Mouse (Mus musculus) cerebellum, postnatal 25 days (tissue): ENCODE results near the gene Pbx4.

Experiments used
- DNase-seq, 2 experiments: peaks; one replicate each; pipeline ENCODE4 v3.0.0; 2021; ENCODE audit warnings: mixed read lengths in 2 of 2

Pbx4 gene

DNA sequence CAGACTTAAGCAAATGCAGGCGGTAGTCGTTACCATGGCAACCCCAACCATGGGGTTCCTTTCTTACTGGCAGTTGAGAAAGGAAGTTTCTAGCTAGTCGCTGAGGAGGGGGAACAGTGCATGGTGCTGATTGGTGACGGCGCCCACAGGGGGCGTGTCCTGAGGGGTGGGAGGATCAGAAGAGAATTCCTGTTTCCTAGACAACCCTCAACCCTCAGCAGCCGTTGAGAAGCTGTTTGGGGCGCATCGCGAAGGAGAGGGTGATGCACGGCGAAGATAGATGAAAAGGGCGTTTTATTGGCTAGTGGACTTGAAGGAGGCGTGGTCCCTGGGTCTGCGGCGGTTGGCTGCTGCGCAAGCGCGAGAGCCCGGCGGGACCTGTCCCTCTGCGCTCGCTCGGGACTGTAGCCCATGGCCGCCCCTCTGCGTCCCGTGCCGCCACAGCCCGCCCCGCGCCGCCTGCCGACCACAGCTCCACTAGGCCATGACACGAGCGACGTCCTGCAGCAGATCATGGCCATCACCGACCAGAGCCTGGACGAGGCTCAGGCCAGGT, at the start of gene Pbx4:
TSS of gene Pbx4 (plus strand) at position 194 of the 556 bp plus-strand sequence.
- peak; percentile 81 to 86 for DNase-seq

DNA sequence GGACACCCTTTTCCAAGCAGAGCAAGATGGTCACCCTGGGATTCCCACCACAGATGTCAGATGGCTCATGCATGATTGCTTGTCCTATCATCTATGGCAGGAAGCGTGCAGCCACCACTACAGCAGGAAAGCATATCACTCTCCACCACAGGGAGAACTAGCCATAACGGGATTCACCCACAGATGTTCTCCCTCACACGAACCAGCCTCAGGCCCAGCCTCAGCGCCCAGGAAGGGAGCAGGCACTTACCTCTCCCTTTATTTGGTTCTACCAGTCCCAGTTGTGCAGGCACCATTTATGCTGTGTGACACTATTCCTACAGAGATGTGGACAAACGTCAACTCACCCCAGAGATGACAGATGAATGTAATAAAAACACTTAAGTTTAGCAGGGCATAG, 43.2 kb upstream of the Pbx4 start:
- DNase-seq, result no peak

DNA sequence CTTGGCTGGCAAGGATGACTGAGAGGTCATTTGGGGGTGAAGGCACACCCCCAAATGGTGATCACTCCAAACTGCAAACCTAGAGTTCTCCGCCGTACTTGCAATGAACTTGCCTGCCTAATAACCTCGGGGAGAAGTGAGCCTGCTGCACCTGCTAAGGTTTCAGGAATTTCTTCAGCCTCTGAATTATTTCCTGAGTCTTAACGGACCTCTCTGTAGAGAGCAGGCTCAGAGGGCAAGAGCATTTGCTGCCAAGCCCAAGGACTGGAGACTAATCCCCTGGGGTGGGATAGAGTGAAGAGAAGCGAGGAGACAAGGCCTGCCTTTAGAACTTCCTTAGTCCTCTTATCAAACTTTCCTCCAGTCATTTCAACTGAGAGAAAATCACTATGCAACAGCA, 42.6 kb upstream of the Pbx4 start:
- peak in 1 of 2 experiments; percentile 2 for DNase-seq

DNA sequence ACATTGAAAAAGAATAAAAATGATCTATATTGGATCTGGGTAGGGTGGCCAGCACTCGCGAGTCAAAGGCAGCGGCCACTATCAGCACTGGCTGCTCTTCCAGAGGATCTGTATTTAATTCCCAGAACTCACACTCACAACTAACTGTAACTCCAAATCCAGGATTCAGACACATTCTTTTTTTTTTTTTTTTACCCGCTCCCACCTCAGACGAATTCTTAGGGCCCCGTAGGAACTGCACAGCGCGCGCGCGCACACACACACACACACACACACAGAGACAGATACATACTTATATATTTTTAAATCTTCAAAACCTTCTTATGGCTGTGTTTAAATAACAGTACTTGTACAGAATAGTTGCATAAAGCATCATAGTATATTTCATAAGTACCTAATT, 41.9 kb upstream of the Pbx4 start:
- peak in 1 of 2 experiments; percentile 22 for DNase-seq

DNA sequence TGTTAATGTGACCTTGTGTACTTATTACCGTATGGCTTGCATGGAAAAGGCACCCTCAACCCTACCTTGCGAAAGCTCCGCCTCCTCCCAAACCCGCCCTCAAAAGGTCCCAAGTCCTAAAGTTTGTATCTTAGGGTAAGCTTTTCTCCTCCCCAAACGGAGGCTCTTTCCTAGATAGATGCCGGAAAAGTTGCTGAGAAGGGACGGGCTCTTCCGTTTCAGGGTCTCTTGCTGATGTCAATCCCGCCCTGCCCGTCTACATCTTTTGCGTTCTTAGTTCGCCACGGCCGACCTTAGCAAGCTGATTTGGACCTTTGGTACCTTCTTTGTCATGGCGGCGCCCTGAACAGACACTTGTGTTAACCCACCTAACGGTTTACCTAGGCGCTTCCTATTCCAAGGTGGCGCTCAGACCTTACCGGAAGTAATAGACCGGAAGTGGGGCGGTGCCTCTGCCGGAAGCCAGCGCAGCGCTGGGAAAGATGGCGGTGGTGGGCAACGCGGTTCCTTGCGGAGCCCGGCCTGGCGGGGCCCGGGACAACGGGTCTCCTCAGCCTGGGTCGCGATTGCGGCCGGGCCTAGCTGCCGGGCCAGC, 41.4 kb upstream of the Pbx4 start, which contains the start of the genes Atp13a1 and Zfp866:
TSS of gene Atp13a1 (plus strand) at position 391 of the 595 bp plus-strand sequence.
TSS of gene Zfp866 (minus strand) at position 406 of the 595 bp plus-strand sequence.
- DNase-seq, result peak; percentile 91 to 93

DNA sequence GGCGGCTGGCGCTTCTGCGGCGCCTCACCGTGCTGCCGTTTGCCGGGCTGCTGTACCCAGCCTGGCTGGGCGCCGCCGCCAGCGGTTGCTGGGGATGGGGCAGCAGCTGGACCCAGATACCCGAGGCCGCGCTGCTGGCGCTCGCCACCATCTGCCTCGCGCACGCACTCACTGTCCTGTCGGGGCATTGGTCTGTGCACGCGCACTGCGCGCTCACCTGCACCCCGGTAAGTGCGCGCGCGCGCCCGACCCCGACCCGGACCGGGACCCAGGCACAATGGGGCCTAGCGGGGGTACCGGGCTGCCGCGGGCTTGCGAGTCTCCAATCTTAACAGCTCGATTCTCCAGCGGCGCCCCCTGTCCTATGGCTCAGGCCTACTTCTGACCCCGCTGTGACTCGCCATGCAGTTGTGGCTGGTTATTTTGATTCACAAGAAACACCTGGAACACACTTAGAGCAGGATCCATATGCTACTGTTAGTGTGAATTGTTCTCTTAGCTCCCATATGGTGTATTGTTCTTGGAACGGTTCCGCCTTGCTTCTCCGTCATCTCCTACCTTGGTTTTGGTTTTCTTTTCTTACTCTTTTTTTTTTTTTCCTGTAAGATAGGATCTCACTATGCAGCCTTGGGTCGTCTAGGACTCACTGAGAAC, 40.7 kb upstream of the Pbx4 start:
- peak in 1 of 2 experiments; percentile 66 for DNase-seq

GRCm38 (mm10) chr8:69793666-69794065, 38.6 kb upstream of the Pbx4 start:
- no peak for DNase-seq

DNA sequence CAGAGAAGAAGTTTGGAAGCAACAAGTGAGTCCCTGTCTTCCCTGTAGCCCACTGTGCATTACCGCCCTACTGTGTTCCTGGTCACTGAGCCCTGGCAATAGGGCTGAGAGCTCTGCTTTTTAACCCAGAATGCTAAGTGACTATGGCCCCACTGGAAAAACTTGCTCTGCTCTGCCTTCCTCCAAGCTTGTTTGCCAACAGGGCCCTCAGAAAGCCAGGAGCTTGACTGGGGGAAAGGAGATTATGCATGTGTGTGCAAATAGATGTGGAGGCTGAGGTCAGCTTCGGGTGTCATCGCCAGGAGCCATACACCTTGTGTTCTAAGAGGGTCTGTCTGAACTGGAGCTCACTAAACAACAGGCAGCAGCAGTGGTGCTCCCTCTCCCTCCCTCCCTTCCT, 38.2 kb upstream of the Pbx4 start:
- no peak for DNase-seq

- no peak for DNase-seq
These were observed 37.4 kb upstream of the Pbx4 start for GRCm38 (mm10) chr8:69794901-69795300.

DNA sequence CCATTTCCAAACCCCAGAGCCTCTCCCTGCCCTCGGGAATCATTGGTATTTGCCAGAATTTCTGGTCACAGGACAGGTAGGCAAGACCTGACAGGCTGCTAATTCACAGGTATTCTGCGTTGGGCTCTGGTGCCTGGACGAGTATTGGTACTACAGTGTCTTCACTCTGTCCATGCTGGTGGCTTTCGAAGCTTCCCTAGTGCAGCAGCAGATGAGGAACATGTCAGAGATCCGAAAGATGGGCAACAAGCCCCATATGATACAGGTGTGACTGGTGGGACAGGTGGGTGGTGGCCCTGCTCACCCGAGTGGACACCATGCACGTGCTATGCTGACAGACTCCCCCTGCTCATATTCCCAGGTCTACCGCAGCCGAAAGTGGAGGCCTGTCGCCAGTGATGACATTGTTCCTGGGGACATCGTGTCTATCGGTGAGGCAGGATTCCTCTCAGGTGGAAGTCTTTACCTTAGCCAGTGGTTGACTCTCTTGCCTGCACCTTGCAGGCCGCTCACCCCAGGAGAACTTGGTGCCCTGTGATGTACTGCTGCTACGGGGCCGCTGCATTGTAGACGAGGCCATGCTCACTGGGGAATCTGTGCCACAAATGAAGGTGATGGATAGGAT, 35.5 kb upstream of the Pbx4 start:
- DNase-seq, result no peak

- DNase-seq, result no peak
These were observed 34.6 kb upstream of the Pbx4 start for GRCm38 (mm10) chr8:69797661-69798060.

DNA sequence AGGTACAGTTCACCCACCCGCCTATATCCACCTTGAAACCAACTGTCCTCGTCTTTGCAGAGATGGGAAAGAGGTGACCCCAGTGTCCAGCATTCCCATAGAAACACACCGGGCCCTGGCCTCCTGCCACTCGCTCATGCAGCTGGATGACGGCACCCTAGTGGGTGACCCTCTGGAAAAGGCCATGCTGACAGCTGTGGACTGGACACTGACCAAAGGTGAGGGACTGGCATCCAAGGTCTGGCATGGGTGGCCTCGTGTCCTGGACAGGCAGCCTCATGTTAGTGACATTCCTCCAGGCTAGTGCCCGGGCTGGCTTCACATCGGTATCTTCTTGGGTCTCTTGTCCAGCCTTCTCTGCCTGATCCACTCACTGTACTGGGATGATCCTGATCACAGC, 33.0 kb upstream of the Pbx4 start:
- no peak for DNase-seq

- DNase-seq, result no peak
These were observed 32.3 kb upstream of the Pbx4 start for GRCm38 (mm10) chr8:69799946-69800345.

DNA sequence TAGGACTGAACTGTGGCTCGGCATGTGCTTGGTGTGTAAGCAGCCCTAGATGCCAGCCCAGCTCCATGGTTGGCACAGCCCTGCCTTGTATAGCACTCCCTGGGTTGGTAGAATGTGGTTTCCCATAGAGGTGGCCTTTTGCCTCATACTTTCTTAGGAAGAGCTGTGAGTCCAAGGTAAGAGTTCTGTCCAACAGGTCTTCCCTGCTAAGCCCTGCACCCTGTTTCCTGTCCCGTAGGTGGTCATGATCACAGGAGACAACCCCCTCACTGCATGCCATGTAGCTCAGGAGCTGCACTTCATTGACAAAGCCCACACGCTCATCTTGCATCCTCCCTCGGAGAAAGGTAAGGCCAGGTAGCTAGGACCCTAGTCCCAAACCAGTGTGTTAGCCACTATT, 30.5 kb upstream of the Pbx4 start:
- DNase-seq, result peak in 1 of 2 experiments; percentile 2

- DNase-seq, result peak in 1 of 2 experiments; percentile 2
These were observed 30.1 kb upstream of the Pbx4 start for GRCm38 (mm10) chr8:69802216-69802615.

DNA sequence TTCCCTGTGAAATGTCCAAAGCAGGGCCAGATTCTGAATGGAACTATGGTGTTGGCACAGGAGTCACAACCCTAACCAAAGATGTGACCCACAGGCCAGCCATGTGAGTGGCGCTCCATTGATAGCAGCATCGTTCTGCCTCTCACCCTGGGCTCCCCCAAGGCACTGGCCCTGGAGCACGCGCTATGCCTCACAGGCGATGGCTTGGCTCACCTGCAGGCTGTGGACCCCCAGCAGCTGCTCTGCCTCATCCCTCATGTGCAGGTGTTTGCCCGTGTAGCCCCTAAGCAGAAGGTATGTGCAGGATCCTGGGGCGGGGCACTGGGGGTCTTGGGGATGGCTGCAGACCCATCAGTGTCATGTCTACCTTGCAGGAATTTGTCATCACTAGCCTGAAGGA, 28.9 kb upstream of the Pbx4 start:
- DNase-seq, result peak in 1 of 2 experiments; percentile 4

DNA sequence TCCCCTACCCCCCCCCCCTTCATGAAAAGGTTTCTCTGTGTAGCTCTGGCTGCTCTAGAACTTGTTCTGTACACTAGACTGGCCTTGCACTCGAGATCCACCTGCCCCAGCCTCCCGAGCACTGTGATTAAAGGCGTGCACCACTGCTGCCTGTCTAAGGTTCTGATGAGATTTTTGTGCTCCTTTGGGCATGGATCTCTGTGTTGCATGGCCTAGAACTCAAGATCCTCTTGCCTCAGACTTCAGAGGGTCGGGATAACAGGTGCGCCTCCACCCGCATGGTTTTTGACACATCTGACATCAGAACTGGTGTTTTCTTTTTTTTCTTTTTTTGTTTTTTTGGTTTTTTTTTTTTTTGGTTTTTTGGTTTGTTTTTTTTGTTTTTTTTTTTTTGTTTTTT, 27.8 kb upstream of the Pbx4 start:
- peak in 1 of 2 experiments; percentile 0 for DNase-seq

DNA sequence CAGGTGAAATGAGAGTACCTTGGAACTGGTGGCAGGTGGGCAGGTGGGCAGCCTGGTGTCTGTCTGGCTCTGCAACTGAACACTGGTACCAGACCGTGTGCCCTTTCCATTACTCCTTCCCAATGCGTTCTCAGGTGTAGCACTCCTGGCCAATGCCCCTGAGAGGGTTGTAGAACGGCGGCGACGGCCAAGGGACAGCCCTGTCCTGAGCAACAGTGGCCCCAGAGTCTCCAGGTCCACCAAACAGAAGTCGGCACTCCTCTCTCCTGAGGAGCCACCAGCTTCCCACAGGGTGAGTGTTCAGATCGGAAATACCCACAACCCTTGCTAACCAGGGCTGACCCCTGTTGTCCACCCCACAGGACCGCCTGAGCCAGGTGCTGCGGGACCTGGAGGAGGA, 27.2 kb upstream of the Pbx4 start:
- DNase-seq, result peak in 1 of 2 experiments; percentile 1

DNA sequence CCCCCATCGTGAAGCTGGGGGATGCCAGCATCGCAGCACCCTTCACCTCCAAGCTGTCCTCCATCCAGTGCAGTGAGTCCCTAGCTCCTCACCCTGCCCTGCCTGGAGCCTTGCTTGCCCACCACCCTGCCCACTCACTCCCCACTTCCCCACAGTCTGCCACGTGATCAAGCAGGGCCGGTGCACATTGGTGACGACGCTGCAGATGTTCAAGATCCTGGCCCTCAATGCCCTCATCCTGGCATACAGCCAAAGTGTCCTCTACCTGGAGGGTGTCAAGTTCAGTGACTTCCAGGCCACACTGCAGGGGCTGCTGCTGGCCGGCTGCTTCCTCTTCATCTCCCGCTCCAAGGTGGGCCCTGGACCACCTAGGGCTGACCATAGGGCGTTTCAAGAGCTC, 26.8 kb upstream of the Pbx4 start:
- no peak for DNase-seq

DNA sequence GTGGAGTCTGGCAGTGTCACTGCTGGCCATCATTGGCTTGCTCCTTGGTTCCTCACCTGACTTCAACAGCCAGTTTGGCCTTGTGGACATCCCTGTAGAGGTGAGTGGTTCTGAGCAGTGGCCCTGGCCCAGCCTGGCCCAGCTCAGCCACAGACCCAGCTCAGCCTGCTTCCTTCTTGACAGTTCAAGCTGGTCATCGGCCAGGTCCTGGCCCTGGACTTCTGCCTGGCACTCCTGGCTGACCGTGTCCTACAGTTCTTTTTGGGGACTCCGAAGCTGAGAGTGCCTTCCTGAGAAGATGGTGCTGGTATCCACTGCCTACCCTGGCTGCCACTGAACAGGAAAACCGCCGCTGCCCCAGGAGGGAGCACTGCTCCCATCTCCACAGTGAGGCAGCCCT, 25.1 kb upstream of the Pbx4 start:
- no peak for DNase-seq

DNA sequence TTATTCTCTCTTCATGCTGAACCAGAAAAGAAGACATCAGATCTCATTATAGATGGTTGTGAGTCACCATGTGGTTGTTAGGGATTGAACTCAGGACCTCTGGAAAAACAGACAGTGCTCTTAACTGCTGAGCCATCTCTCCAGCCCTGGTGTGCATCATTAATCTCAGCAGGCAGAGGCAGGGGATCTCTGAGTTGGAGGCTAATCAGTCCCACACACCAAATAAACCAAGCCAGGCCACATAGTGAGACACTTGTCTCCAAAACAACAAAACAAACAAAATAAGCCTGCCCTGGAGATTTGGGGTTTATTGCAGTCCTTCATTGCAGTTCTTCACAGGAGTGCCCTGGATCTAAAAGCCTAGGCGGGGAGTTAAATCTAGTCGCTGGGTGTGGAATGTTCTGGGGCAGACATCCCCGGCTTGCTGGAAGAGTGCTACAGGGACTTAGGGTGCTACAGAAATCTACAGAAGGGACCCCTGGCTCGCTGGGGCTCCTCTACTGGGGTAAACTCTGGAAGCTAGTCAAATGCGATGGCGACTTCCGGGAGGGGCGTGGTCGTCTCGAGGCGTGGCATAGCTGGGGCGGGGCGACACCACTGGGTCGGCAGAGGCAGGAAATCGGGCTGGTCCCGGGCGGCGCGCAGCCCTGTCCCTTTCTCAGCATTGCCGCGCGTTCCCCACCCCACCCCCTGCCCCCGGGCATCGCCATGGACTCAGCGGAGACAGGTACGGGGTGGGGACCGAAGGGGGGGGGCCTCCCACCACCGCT, 24.0 kb upstream of the Pbx4 start, which contains the start of gene Gmip:
TSS of gene Gmip (plus strand) at position 586 of the 770 bp plus-strand sequence.
- DNase-seq, result peak in 1 of 2 experiments; percentile 63

- DNase-seq, result peak in 1 of 2 experiments; percentile 29
These were observed 23.4 kb upstream of the Pbx4 start for GRCm38 (mm10) chr8:69808864-69809403.
